Mouse (Mus musculus): ENCODE data around the gene Abhd17c.

DNA sequence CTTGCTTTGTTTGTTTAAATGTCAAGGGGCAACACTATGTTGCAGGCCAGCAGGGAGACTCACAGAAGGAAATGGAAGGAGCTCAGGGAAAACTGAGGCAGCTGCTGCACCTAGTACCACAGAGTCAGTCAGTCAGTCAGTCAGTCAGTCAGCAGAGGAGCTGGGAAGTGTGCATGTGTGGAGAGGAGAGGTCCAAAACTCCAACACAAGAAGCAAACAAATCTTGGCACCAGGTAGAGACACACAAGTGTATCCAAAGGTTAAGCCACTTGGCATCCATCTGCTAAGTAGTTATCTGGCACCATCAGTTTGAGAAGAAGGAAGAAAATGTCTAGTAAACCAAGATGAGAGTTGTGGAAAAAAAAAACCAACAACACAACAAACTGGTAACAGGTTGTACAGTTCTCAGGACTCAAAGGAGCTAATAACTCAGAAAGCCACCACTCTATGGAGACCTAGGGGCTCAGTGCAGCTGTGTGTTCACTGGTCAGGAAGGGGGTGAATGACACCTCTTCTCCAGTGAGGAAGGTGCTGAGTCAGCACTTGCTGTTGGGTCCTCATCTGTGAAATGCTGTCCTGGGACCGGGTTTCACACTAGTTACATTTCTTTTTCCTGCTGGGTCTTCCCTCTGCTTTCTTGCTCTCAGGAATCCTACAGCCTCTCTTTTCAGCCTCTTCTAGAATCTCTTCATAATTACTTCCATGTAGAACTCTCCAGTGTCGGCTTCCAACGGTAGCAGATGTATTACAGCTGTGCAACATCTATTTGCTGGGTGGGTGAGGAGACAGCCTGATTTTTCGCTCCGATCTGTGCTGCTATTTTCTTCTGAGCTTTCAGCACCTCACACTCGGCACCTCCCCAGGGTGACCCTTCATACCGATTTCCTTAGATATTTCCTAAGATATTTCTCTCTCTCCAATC lies 34.8 kb downstream of the Abhd17c start:
- TF ChIP-seq GATA1 (IDR thresholded peaks at IDR 0.05; ENCODE audit: borderline replicate concordance, low read length) (no peak), FLI1 (IDR thresholded peaks at IDR 0.05; ENCODE audit: low read length) (no peak)
